Mouse (Mus musculus): ENCODE measurements around the gene Fgd2.

The Fgd2 gene

GRCm38 (mm10) chr17:29396821-29397242 is 36.1 kb downstream of the Fgd2 start:
- in situ Hi-C loops (cut with MboI; ENCODE audit: low sequenced_read_pairs), result loop anchor here (5.0 kb wide), 1 partner anchor 95 kb away; the partner anchor contains the start of gene Pim1

- in situ Hi-C loops (cut with MboI; ENCODE audit: low sequenced_read_pairs), result loop anchor here (5.0 kb wide), 1 partner anchor 95 kb away; the partner anchor contains the start of gene Pim1
Observed at GRCm38 (mm10) chr17:29397480-29398433, 37.0 kb downstream of the Fgd2 start.

- in situ Hi-C loops (cut with MboI; ENCODE audit: low sequenced_read_pairs), result loop anchor here (5.0 kb wide), 1 partner anchor 94 kb away; the partner anchor contains the start of gene Pim1
Observed at GRCm38 (mm10) chr17:29398434-29399026, 37.8 kb downstream of the Fgd2 start.

GRCm38 (mm10) chr17:29399241-29399910 is 38.7 kb downstream of the Fgd2 start:
- in situ Hi-C loops (cut with MboI; ENCODE audit: low sequenced_read_pairs), result loop anchor here (5.0 kb wide), 1 partner anchor 93 kb away; the partner anchor contains the start of gene Pim1

GRCm38 (mm10) chr17:29400044-29400443 is 39.3 kb downstream of the Fgd2 start:
- in situ Hi-C loops (cut with MboI; ENCODE audit: low sequenced_read_pairs), result no loop called here

GRCm38 (mm10) chr17:29401741-29402268 is 41.1 kb downstream of the Fgd2 start:
- in situ Hi-C loops (cut with MboI; ENCODE audit: low sequenced_read_pairs), result no loop called here

GRCm38 (mm10) chr17:29403179-29403578 is 42.5 kb downstream of the Fgd2 start:
- in situ Hi-C loops (cut with MboI; ENCODE audit: low sequenced_read_pairs), result no loop called here

GRCm38 (mm10) chr17:29405501-29405900 is 44.8 kb downstream of the Fgd2 start:
- in situ Hi-C loops (cut with MboI; ENCODE audit: low sequenced_read_pairs), result no loop called here

GRCm38 (mm10) chr17:29406077-29406476 is 45.4 kb downstream of the Fgd2 start:
- in situ Hi-C loops (cut with MboI; ENCODE audit: low sequenced_read_pairs), result no loop called here

GRCm38 (mm10) chr17:29407405-29407804 is 46.7 kb downstream of the Fgd2 start:
- in situ Hi-C loops (cut with MboI; ENCODE audit: low sequenced_read_pairs), result no loop called here

GRCm38 (mm10) chr17:29408364-29408763 is 47.6 kb downstream of the Fgd2 start:
- in situ Hi-C loops (cut with MboI; ENCODE audit: low sequenced_read_pairs), result no loop called here

GRCm38 (mm10) chr17:29409800-29410343 is 49.2 kb downstream of the Fgd2 start:
- in situ Hi-C loops (cut with MboI; ENCODE audit: low sequenced_read_pairs), result no loop called here

GRCm38 (mm10) chr17:29411821-29412425 is 51.2 kb downstream of the Fgd2 start:
- in situ Hi-C loops (cut with MboI; ENCODE audit: low sequenced_read_pairs), result no loop called here

GRCm38 (mm10) chr17:29414566-29414965 is 53.9 kb downstream of the Fgd2 start:
- in situ Hi-C loops (cut with MboI; ENCODE audit: low sequenced_read_pairs), result no loop called here

- in situ Hi-C loops (cut with MboI; ENCODE audit: low sequenced_read_pairs), result no loop called here
Observed at GRCm38 (mm10) chr17:29415761-29416662, 55.3 kb downstream of the Fgd2 start.

GRCm38 (mm10) chr17:29416757-29417156 is 56.0 kb downstream of the Fgd2 start:
- in situ Hi-C loops (cut with MboI; ENCODE audit: low sequenced_read_pairs), result no loop called here

GRCm38 (mm10) chr17:29418758-29419380 is 58.2 kb downstream of the Fgd2 start:
- in situ Hi-C loops (cut with MboI; ENCODE audit: low sequenced_read_pairs), result no loop called here

- in situ Hi-C loops (cut with MboI; ENCODE audit: low sequenced_read_pairs), result no loop called here
Observed at GRCm38 (mm10) chr17:29419976-29420739, 59.4 kb downstream of the Fgd2 start.

All from CH12F3 (cell line).